Mouse (Mus musculus): ENCODE data around the gene Prkch. TPM values are rescaled to one million over a fixed set of nuclear protein-coding genes. Genes with fewer than 3 reads are reported as not detected.

Gene Prkch
- polyA plus RNA-seq, 1 experiment from 2014 or later: 9.2 TPM

- Histone ChIP-seq H3K4me2 (no peak overlapping the region), H3K4me3 (replicated peaks) (no peak overlapping the region), H3K27me3 (replicated peaks) (no peaks in the 10 kb centered on the region), H3K4me1 (no peaks in the 10 kb centered on the region), H3K9ac (replicated peaks) (no peak overlapping the region), H3K27ac (replicated peaks) (no peak overlapping the region), H3K9me3 (replicated peaks) (no peaks in the 10 kb centered on the region), H3K36me3 (no peaks in the 10 kb centered on the region)
- no peak for ATAC-seq (ENCODE audit: low FRiP score)
- WGBS: 87% methylated on average over 12 of the region's 12 CpGs
Measured at GRCm38 (mm10) chr12:73822331-73822730, 237.7 kb downstream of the Prkch start.

- no peak overlapping the region for H3K4me3 ChIP-seq (replicated peaks)
- H3K27me3 ChIP-seq (replicated peaks): no peaks in the 10 kb centered on the region
- H3K9me3 ChIP-seq (replicated peaks): no peaks in the 10 kb centered on the region
- H3K36me3 ChIP-seq: no peaks in the 10 kb centered on the region
- no peak for ATAC-seq (ENCODE audit: low FRiP score)
- no peak overlapping the region for H3K4me2 ChIP-seq
- no peak overlapping the region for H3K27ac ChIP-seq (replicated peaks)
- 93% methylated on average over 1 of the region's 1 CpGs for WGBS
- no peak overlapping the region for H3K9ac ChIP-seq (replicated peaks)
- no peaks in the 10 kb centered on the region for H3K4me1 ChIP-seq
Measured at GRCm38 (mm10) chr12:73824828-73825227, 240.2 kb downstream of the Prkch start.

Other genes starting within 250 kb of the Prkch start
- 0.52 and 5.4 TPM in 2 replicates for gene Tmem30b, start 38.4 kb upstream of the Prkch start, polyA plus RNA-seq (2015; fragmentation: Nextera tagmentation; extraction: Ambion mirVana)